Mouse (Mus musculus) gastrocnemius, postnatal 4 days (tissue): Measurements from ENCODE around the gene Lmo2. TPM values are rescaled to one million over a fixed set of nuclear protein-coding genes. Genes with fewer than 3 reads are reported as not detected.

Experiments
- DNase-seq, 2 experiments: peaks; one replicate each; pipeline ENCODE4 v3.0.0; 2021 to 2022; ENCODE audit warnings: low spot score in 2 of 2, mixed read lengths in 2 of 2
- long read RNA-seq, 2 experiments: library from polyadenylated mRNA; stranded (forward); transcript quantifications; one replicate each; pipeline ENCODE4 v2.0.0; 2021
- total RNA-seq, 2 experiments: library from RNA; stranded (reverse); gene quantifications; 2 replicates each; pipeline ENCODE4 v1.2.3; 2021

The Lmo2 gene
- total RNA-seq: 10 to 100 TPM; 21.2 to 23.2 TPM
- long read RNA-seq, experiment 1, transcript Lmo2-203 (4 exons, 1,654 nt): major isoform, 9 of 21 reads
- long read RNA-seq, experiment 1, transcript Lmo2-204 (4 exons, 848 nt): minor isoform, 5 of 21 reads
- long read RNA-seq, experiment 1, partial matches to known transcripts: 0 of 21 reads
- long read RNA-seq, experiment 1, other reads (novel, unspliced or antisense): 3 of 21 reads
- long read RNA-seq, experiment 2, transcript Lmo2-203 (4 exons, 1,654 nt): major isoform, 15 of 28 reads
- long read RNA-seq, experiment 2, transcript Lmo2-202 (3 exons, 1,706 nt): minor isoform, 5 of 28 reads
- long read RNA-seq, experiment 2, partial matches to known transcripts: 1 of 28 reads
- long read RNA-seq, experiment 2, other reads (novel, unspliced or antisense): 3 of 28 reads

DNA sequence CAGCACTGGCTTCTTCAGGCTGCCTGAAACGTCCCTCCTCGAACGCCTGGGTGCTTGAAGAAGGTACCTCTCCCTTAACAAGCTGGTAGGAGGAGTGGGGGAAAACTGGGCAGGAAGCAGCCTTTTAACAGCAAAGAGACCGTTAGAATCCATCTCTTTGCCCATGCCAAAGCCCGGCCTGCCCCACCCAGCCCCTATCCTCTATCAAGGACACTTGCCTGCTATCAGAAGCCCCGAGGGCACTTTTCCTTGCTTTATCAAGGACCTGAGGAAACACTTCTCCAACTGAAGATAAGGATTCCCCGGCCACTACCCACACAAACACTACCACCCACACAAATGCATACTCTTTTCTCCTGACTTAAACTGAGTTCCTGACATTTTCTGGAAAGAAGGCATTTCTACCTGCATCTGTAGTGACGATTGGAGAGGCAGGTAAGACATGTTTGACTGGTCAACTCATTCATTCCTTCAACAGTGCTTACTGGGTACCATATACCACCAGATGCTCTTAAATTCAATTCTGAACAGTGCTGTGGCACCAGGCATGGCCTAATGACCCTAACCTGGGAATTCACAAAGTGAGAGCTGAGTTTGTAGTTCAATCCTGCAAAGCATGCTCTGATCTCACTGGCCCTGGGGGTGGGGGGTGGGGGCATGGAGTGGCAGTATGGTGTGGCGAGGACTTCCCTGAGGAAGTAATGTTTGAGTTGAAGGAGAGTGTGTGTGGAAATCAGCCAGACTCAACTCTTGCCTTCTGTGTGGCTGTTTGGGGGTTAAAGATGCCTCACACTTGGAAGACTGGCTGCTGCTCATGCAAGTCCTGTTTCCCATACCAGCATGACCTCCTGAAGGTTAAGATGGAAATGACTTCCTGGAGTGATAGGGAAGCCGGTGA lies at the start of gene Lmo2:
Gene Lmo2 (plus strand): TSS at position 338 of the 898 bp plus-strand sequence.
- no peak for DNase-seq

DNA sequence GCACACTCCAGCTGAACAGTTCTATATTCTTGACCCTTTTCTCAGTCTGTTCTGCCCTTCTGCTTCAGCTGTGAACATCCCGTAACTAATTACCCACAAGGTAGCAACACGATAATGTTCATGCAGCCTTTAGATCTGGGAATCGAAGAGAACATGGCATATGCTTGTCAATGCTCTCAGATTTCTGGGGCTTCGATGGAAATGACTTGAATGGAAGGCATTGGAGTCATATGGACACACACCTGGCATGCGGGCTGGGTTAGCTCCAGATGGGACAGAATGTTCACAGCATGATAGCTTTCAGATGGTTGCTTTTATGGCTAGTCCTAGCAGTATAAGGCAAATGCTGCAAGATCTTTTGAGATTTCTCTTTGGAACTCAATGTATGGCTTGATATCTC lies 47.2 kb upstream of the Lmo2 start:
- DNase-seq: no peak

DNA sequence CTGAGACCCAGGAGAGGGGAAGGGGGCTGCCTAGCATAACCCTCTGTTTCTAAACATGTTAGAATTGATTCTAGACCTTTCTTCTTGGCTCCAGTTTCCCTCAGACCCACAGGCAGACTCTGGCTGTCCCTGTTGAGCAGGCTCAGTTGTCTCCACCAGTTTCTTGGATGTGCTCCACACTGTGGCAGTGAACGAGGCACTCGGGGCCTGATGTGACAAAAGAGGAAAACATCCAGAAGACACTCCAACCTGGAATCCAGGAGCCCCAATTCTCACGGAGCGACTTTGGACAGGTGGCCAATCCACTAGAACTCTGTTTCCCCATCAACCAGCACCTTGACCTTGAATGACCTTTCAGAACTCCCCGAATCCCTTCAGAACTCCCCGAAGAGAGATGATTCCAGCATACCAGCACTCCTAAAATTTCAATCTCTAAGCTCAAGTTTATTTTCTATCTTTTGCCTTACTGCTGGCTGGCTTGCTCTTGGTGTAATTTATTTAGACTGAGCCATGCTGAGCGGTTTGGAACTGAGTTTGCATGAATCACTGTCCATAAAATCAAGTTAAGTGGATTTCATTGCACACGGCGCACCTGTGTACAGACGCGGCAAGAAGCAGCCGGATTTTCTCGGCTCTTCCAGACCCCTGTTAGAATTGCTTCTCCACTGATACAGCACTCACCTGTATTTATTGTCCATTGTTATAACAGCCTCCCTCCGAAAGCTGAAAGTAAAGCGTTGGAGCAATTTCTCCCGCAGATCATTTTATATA lies 45.1 kb upstream of the Lmo2 start:
- no peak for DNase-seq

DNA sequence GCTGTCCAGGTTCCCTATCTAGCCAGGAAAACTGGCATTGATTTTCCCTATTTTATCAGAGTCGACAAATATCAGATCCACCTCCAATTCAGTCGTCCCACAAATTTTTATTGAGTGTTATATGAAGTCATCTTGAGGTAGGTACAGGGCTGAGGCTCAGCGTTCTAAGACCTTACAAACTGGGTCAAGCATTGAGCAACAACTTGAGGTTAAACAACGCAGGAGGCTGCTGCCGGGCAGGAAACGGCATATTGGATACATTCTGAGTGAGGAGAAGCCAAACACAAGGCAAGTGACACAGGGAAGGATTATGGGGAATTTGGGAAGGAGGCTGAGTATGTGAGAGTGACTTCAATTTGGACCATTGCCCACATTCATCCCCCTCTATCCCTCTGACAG lies 44.5 kb upstream of the Lmo2 start:
- DNase-seq: no peak

GRCm38 (mm10) chr2:103916069-103916468 lies 41.7 kb upstream of the Lmo2 start:
- no peak for DNase-seq

GRCm38 (mm10) chr2:103917375-103917774 lies 40.4 kb upstream of the Lmo2 start:
- DNase-seq: no peak

DNA sequence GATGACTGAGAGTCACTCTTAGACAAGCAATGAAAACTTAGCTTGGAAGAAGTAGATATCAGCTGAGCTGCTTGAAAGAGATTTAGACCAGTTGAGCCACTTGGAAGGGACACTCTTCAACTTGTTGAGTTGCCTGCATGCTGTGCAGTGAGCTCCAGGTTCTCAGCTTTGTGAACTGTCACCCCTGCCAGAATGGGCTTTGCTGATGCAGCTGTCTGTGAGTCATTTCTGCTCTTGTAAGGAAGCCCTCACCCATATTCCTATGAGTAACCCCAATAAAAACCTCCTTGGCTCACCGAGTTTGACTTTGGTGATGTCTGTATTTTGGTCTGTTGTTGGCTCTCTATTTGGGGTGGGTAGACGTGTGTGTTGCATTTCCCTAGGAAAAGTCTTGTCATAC lies 39.4 kb upstream of the Lmo2 start:
- no peak for DNase-seq

DNA sequence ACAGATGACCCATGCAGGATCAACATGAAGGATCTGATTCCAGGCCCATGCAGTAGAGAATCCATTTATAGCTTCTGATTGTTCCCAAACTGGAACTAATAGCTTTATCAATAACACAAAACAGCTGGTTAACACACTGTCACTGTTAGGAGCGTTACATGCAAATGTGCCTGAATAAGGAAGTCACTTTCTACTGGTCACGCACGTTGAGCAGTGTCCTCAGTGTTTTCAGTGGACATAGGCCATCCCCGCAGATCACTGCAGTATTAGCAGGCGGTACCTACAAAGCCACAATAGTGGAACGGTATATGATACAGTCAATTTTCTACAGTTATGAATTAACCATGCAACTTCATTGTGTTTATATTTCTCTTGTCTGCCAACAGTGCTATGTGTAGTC lies 38.3 kb upstream of the Lmo2 start:
- no peak for DNase-seq

- DNase-seq: no peak
These were observed 31.1 kb upstream of the Lmo2 start for GRCm38 (mm10) chr2:103926586-103927113.

DNA sequence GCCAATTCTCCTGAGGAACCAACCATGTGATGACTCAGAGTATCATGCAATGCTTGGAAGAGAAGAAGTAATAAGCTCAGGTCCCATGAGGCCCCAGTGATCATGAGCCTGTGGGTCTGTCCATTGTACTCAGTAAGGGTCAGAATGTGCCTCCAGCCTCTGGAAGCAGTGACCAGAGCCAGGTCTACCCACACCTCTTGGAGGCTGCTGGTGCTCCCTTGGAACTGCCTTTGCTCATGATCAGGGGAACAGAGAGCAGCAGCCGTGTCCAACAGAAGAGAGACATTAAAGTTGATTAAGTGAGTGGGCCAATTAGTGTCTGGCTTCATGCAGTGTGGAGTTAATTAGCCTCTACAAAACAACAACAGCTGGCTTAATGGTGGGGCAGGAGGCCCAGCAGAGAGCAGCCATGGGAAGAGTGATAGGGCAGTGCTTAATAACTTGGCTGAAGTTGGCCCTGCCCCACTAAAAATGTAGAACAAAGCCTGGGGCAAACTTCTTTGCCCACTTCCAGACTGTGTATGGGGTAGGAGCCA lies 30.1 kb upstream of the Lmo2 start:
- DNase-seq: peak in 1 of 2 experiments; percentile 28

DNA sequence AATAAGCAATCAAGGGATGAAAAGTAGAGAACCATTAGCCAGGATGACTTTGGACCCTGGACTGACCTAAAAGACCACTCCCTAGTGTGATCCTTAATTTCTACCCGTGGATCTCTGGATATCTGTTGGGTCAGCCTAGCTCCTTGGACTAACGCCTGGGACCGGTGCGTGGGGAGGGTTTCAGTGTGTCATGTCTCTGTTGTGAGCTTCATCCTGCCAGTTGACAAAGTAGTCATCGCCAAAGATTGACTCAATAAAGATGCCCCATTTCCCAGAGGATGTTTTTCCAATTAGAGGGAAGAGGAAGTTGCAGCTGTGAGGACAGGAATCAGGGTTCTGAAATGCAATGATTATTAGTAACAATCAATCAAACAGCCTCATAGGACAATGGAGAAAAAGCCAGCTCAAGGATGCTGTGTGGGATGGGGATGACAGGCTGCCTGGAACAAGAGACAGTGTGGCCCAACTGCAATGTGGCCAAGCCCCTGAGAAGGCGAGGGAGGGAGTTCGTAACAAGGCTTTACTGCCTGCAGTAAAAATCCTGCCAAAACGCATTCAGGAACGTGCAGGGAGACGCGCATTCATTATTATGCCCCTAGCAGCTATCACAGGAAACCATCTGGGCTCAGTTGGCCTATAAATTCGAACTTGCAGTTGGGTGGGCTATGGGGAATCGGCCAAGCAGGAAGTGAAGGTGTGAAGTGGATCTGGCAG lies 27.3 kb upstream of the Lmo2 start:
- DNase-seq: peak in 1 of 2 experiments; percentile 36

DNA sequence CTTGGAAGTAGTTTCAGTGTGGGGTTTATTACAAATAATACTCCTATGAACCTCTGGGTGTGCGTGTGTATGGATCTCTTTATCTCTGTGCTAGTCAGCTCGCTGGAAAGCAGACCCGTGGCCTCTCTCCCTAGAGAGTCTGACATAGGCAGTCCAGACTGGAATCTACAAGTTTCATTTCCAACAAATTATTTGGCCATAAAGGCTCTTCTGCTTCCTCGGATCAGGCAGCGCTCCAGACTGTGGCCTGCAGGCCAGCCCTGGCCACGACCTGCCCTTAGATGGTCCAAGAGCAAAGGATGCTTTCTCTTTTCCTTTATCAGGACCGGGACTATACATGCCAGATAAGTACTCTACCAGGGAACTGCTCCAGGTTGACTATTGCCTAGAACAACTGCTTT lies 26.3 kb upstream of the Lmo2 start:
- DNase-seq: peak in 1 of 2 experiments; percentile 76

- DNase-seq: peak in 1 of 2 experiments; percentile 48
These were observed 25.8 kb upstream of the Lmo2 start for GRCm38 (mm10) chr2:103932025-103932424.

DNA sequence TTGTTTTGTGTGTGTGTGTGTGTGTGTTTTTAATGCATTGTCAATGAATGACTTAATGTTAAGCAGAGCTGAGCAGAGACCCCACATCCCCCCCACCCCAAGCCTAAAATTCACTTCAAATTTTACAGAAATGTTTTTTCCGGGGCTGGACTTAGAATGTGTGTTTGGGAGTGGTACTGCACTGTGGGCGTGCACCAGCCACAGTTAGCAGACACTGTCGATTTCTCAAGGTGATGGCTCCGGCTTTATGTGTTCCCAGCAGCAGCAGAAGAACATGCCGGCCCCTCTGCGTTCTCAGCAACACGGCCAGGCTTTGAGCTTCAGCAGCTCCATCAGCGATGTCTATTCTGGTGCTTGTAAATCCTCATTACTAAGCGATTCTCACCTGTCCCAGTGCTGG lies 25.3 kb upstream of the Lmo2 start:
- no peak for DNase-seq

DNA sequence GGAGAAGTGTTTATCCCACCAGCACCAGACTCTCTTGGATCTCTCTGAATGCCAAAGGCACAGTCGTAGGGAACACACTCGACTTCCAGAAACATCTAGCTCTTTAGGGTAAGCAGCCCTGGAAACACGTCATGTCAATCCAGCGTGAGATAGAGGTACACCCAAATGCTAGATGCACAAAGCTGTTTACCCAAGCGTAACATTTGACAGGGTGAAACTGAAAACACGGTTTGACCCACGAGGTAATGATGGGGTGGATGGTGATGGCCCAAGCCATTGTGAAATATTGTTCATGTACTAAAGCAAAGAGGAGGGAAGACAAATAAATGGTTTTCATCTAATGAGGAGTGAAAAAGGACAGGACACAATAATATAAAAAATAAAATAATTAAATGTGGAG lies 23.5 kb upstream of the Lmo2 start:
- no peak for DNase-seq

- no peak for DNase-seq
These were observed 23.1 kb upstream of the Lmo2 start for GRCm38 (mm10) chr2:103934670-103935069.

- no peak for DNase-seq
These were observed 21.9 kb upstream of the Lmo2 start for GRCm38 (mm10) chr2:103935691-103936435.

GRCm38 (mm10) chr2:103936666-103937065 lies 21.1 kb upstream of the Lmo2 start:
- no peak for DNase-seq

- no peak for DNase-seq
These were observed 20.1 kb upstream of the Lmo2 start for GRCm38 (mm10) chr2:103937670-103938069.
